Mouse (Mus musculus) layer of hippocampus, postnatal 14 days (tissue): ENCODE data around the gene Smim4. TPM values are rescaled to one million over a fixed set of nuclear protein-coding genes. Genes with fewer than 3 reads are reported as not detected.

Source experiments
- DNase-seq, 2 experiments: peaks; one replicate each; pipeline ENCODE4 v3.0.0; 2021 to 2022; ENCODE audit warnings: low spot score in 2 of 2, mixed read lengths in 1 of 2
- long read RNA-seq, 2 experiments: library from polyadenylated mRNA; stranded (forward); transcript quantifications; one replicate each; pipeline ENCODE4 v2.0.0; 2021
- total RNA-seq, 2 experiments: library from RNA; stranded (reverse); gene quantifications; 2 replicates each; pipeline ENCODE4 v1.2.3; 2021

The Smim4 gene
- 10 to 100 TPM; 35.5 to 36.2 TPM for total RNA-seq
- long read RNA-seq, experiment 1, partial matches to known transcripts, result 0 of 7 reads
- long read RNA-seq, experiment 1, other reads (novel, unspliced or antisense), result 3 of 7 reads
- long read RNA-seq, experiment 2, transcript Smim4-201 (2 exons, 311 nt), result major isoform, 21 of 30 reads
- long read RNA-seq, experiment 2, partial matches to known transcripts, result 0 of 30 reads
- long read RNA-seq, experiment 2, other reads (novel, unspliced or antisense), result 7 of 30 reads

GRCm38 (mm10) chr14:31128826-31129219 lies at the start of gene Smim4:
TSS of gene Smim4 (minus strand) at chr14:31128956.
- DNase-seq, result peak; percentile 92 to 98

GRCm38 (mm10) chr14:31177715-31178114 lies 49.0 kb upstream of the Smim4 start:
- no peak for DNase-seq

DNA sequence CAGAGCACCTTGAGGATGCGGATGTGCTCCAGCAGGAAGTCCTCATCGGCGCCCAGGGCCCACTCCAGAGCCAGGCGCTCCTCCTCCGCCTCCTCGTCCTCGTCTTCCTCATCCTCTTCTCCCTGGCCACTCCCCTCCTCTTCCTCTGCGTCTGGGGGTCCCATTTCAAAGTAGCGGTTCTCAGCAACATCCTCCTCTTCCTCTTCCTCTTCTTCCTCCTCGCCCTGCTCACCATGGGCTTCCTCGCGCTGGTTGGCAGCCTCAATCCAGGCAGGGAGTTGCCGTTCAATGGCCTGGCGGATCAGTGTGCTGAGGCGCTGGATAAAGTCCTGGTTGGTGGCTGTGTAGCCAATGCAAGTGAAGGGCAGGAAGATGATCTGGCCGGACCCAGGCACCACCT lies 48.5 kb upstream of the Smim4 start:
- no peak for DNase-seq

- DNase-seq, result no peak
Measured at GRCm38 (mm10) chr14:31173537-31173936, 44.8 kb upstream of the Smim4 start.

- no peak for DNase-seq
Measured at GRCm38 (mm10) chr14:31172781-31173455, 44.2 kb upstream of the Smim4 start.

GRCm38 (mm10) chr14:31171821-31172220 lies 43.1 kb upstream of the Smim4 start:
- DNase-seq, result no peak

GRCm38 (mm10) chr14:31171386-31171785 lies 42.6 kb upstream of the Smim4 start:
- no peak for DNase-seq

DNA sequence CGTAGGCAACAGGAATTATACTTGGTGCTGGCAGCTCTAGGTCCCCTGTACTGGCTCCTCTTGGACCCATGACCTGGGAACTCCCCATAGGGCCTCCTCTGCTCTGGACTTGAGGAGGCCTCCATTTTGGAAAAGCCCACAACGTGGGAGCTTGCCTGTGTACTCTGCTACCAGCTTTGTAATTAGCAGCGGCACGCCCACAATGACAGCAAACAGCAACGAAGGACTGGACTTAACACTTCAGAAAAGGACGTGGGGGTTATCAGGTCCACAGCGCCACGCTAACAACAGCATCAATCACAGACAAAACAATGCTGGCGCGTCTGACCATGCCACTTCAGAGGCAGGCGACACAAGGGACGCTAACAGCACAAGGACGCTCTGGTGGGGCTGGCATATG lies 42.2 kb upstream of the Smim4 start:
- no peak for DNase-seq

- DNase-seq, result no peak
Measured at GRCm38 (mm10) chr14:31169508-31169907, 40.8 kb upstream of the Smim4 start.

- no peak for DNase-seq
Measured at GRCm38 (mm10) chr14:31168425-31168824, 39.7 kb upstream of the Smim4 start, which contains the start of gene Stab1. TSS of gene Stab1 (minus strand) at chr14:31168641.

GRCm38 (mm10) chr14:31166827-31167226 lies 38.1 kb upstream of the Smim4 start:
- DNase-seq, result no peak

- DNase-seq, result no peak
Measured at GRCm38 (mm10) chr14:31165991-31166630, 37.4 kb upstream of the Smim4 start.

GRCm38 (mm10) chr14:31165458-31165857 lies 36.7 kb upstream of the Smim4 start:
- no peak for DNase-seq

DNA sequence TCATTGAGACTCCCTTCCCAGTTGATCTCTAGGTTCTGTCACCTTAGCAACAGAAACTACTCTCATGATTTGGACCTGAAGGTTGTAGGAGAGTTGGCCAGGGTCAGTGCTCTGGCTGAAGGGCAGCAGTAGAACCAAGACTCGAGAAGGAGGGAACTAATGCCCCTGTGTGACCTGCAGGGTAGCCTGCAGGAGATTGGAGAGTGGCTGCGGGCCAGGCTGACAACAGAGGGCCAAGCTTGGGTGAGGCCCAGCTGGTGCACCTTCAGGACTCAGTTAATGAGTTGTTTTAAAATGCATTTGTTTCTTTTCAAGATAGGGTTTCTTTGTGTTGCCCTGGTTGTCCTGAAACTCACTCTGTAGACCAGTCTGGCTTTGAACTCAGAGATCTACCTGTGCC lies 36.3 kb upstream of the Smim4 start:
- no peak for DNase-seq

DNA sequence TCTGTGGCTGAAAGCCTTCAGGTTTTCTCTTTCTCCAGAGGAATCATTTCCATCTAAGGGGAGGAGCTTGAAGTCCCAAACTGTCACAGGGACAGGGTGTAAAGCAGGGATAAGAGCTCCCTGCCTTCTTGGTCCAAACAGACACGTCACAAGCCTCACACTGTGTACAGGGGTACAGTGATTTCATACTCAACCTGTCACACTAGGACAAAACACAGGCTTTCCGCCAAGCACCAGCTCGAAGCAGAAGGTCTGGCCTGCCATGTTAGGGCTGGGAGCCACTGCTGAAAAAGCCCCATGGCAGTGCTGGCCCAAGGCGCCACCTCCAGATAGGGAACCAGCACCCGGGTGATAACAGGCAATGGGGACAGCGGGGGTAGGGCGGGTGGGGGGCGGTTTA lies 35.3 kb upstream of the Smim4 start:
- no peak for DNase-seq

GRCm38 (mm10) chr14:31161638-31162037 lies 32.9 kb upstream of the Smim4 start:
- DNase-seq, result no peak

GRCm38 (mm10) chr14:31161191-31161590 lies 32.4 kb upstream of the Smim4 start:
- no peak for DNase-seq

- DNase-seq, result no peak
Measured at GRCm38 (mm10) chr14:31160196-31161150, 31.7 kb upstream of the Smim4 start.

GRCm38 (mm10) chr14:31145694-31146093 lies 16.9 kb upstream of the Smim4 start:
- no peak for DNase-seq

- DNase-seq, result no peak
Measured at GRCm38 (mm10) chr14:31141011-31141410, 12.3 kb upstream of the Smim4 start.

DNA sequence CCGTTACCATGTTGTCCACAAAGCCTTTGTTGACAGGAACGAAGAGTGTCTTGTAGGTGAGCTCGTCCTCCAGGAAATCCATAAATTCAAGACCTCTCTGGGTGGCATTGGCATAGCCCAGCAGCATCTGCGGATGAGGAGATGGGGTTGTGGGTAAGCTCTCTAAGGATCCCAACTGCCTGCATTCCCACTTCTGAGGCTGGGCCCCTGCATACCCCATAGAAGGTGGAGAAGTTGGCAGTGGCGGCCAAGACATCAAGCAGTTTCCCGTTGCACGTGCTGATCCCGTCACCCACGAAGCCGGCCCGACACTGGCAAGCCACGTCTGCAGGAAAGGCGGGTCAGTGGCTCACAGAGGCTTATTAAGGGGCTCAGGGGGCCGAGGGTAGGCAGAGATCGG lies 11.4 kb upstream of the Smim4 start:
- DNase-seq, result no peak
